18 mouse cellular contexts compared by ENCODE assay signal in the genomic region with DNA sequence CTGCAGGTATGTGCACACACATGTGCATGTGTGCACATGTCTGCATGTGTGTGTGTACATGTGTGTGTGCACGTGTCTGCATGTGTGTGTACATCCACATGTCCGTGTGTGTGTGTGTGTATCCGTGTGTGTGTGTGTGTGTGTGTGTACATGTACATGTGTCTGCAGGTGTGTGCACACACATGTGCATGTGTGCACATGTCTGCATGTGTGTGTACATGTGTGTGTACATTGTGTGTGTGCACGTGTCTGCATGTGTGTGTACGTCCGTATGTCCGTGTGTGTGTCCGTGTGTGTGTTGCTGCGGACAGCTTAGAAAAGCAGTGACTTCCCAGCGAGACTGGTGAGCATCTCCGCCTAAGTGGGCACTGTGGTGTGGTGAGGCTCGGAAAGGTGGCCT. TPM values are rescaled to one million over a fixed set of nuclear protein-coding genes. Genes with fewer than 3 reads are reported as not detected.
"Had no signal": no experiment of that assay in that cellular context is flagged by ENCODE, and none has a peak within 500 bp of the region (broad histone marks: within the 10 kb centered on the region; RNA-seq: fewer than 3 reads in every experiment).

No protein-coding gene starts in this region.

- H3K36me3 ChIP-seq: neural tube, embryonic 12.5 days; neural tube, embryonic 13.5 days; neural tube, embryonic 15.5 days; stomach, embryonic 15.5 days had no signal

- H3K27ac ChIP-seq: neural tube, embryonic 12.5 days; neural tube, embryonic 13.5 days; neural tube, embryonic 15.5 days; stomach, embryonic 15.5 days; stomach, postnatal 0 days had no signal

- H3K9me3 ChIP-seq: neural tube, embryonic 12.5 days; neural tube, embryonic 13.5 days; neural tube, embryonic 15.5 days; stomach, embryonic 15.5 days had no signal

- H3K4me3 ChIP-seq: neural tube, embryonic 12.5 days; neural tube, embryonic 13.5 days; neural tube, embryonic 15.5 days; stomach, embryonic 15.5 days had no signal

- H3K9ac ChIP-seq: neural tube, embryonic 12.5 days; neural tube, embryonic 13.5 days; neural tube, embryonic 15.5 days; stomach, embryonic 15.5 days had no signal

- H3K4me2 ChIP-seq: neural tube, embryonic 12.5 days; neural tube, embryonic 13.5 days; neural tube, embryonic 15.5 days; stomach, embryonic 15.5 days had no signal

- H3K27me3 ChIP-seq: stomach, embryonic 15.5 days had no signal

- DNase-seq: retina, postnatal 1 day; right cerebral cortex, adult 18-20 months; right cerebral cortex, postnatal 14 days; right cerebral cortex, postnatal 25 days; right cerebral cortex, postnatal 4 days; spleen, adult 18-20 months; thymus, adult 18-20 months; thymus, adult 2 months; thymus, postnatal 14 days; thymus, postnatal 25 days; thymus, postnatal 36 days; thymus, postnatal 4 days had no signal

RNA-seq across cellular contexts. Expression of gene Col5a1, which starts 6.8 kb away (rescaled TPM):
- total RNA-seq: neutrophil, adult 5-6 weeks had no signal
